ENCODE assay signal across 21 mouse cellular contexts in genomic region chr11:12350986-12351546, GRCm38 (mm10).
DNase-seq lines count a peak whose midpoint lies in the region; ATAC-seq and TF ChIP-seq lines count a peak whose summit lies in the region.
"Had no signal": no experiment of that assay in that cellular context is flagged by ENCODE, and none has a peak within 500 bp of the region (broad histone marks: within the 10 kb centered on the region; RNA-seq: fewer than 3 reads in every experiment).

No protein-coding gene starts in this region.

- TF ChIP-seq EP300 in stomach, postnatal 0 days (optimal IDR thresholded peaks at IDR 0.05): no peak

- H3K4me2 ChIP-seq in forebrain, postnatal 0 days (ENCODE audit: low read depth): no peak overlapping the region
- H3K4me2 ChIP-seq in forebrain, embryonic 16.5 days (ENCODE audit: low read length): no peak overlapping the region
- no peak overlapping the region for H3K4me2 ChIP-seq in kidney, embryonic 16.5 days (replicated peaks; ENCODE audit: low read depth, low read length)
- no peak overlapping the region for H3K4me2 ChIP-seq in stomach, embryonic 14.5 days (replicated peaks; ENCODE audit: low read depth, low read length)
- no peak overlapping the region for H3K4me2 ChIP-seq in stomach, postnatal 0 days (replicated peaks; ENCODE audit: low read depth)
- H3K4me2 ChIP-seq: embryonic facial prominence, embryonic 13.5 days; heart, embryonic 13.5 days; liver, embryonic 12.5 days; lung, embryonic 14.5 days; midbrain, embryonic 12.5 days had no signal

- no peaks in the 10 kb centered on the region for H3K4me1 ChIP-seq in forebrain, postnatal 0 days (ENCODE audit: insufficient read depth)
- H3K4me1 ChIP-seq in forebrain, embryonic 16.5 days (replicated peaks; ENCODE audit: control insufficient read depth, insufficient read depth, low read length): peaks cover 2% of the 10 kb centered on the region; the same call in 1 of the 2 replicates
- peaks cover 10% of the 10 kb centered on the region for H3K4me1 ChIP-seq in kidney, embryonic 16.5 days (ENCODE audit: insufficient read depth, low read length)
- 0 out of 2 replicates have a peak, but pooled peaks cover 3% of the 10 kb centered on the region for H3K4me1 ChIP-seq in stomach, embryonic 14.5 days (ENCODE audit: control insufficient read depth, insufficient read depth, low read length)
- H3K4me1 ChIP-seq in stomach, postnatal 0 days (replicated peaks; ENCODE audit: control insufficient read depth, insufficient read depth): no peaks in the 10 kb centered on the region
- H3K4me1 ChIP-seq: liver, embryonic 12.5 days had no signal

- DNase-seq in forebrain, postnatal 0 days: peak; percentile 9
- DNase-seq in kidney, adult 9 months: no peak
- DNase-seq in stomach, postnatal 0 days (ENCODE audit: low spot score): no peak
- DNase-seq in spleen, adult 12 weeks (ENCODE audit: low spot score): no peak
- no peak for DNase-seq in right cerebral cortex, postnatal 10 days (ENCODE audit: low spot score in 2 of 2)
- DNase-seq: adrenal gland, adult 8-10 months; cerebellum, adult 11 months; cerebellum, postnatal 36 days; heart, postnatal 36 days; kidney, postnatal 36 days; lung, embryonic 14.5 days; lung, postnatal 4 days; thymus, adult 18-20 months had no signal

- peak; percentile 59 for ATAC-seq in forebrain, postnatal 0 days
- ATAC-seq in forebrain, embryonic 16.5 days: no peak
- no peak for ATAC-seq in kidney, embryonic 16.5 days (ENCODE audit: low FRiP score, low TSS enrichment)
- no peak for ATAC-seq in stomach, embryonic 14.5 days (ENCODE audit: insufficient number of reproducible peaks, insufficient read depth, low FRiP score, low read depth)
- ATAC-seq in stomach, postnatal 0 days (ENCODE audit: low FRiP score, low TSS enrichment): no peak
- ATAC-seq: hindbrain, postnatal 0 days; liver, embryonic 12.5 days had no signal

- H3K27me3 ChIP-seq in forebrain, postnatal 0 days (ENCODE audit: insufficient read depth, low read length): no peaks in the 10 kb centered on the region
- H3K27me3 ChIP-seq in forebrain, embryonic 16.5 days (replicated peaks; ENCODE audit: control insufficient read depth, insufficient read depth, low read length): no peaks in the 10 kb centered on the region
- no peaks in the 10 kb centered on the region for H3K27me3 ChIP-seq in kidney, embryonic 16.5 days (ENCODE audit: insufficient read depth, low read length)
- no peaks in the 10 kb centered on the region for H3K27me3 ChIP-seq in stomach, embryonic 14.5 days (ENCODE audit: control insufficient read depth, insufficient read depth, low read length)
- no peaks in the 10 kb centered on the region for H3K27me3 ChIP-seq in stomach, postnatal 0 days (ENCODE audit: control insufficient read depth, insufficient read depth, low read length)
- H3K27me3 ChIP-seq: embryonic facial prominence, embryonic 13.5 days; heart, embryonic 13.5 days; liver, embryonic 12.5 days; midbrain, embryonic 12.5 days had no signal

- H3K9me3 ChIP-seq in forebrain, postnatal 0 days (ENCODE audit: low read length): no peaks in the 10 kb centered on the region
- no peaks in the 10 kb centered on the region for H3K9me3 ChIP-seq in forebrain, embryonic 16.5 days (ENCODE audit: control insufficient read depth, low read length)
- no peaks in the 10 kb centered on the region for H3K9me3 ChIP-seq in kidney, embryonic 16.5 days (ENCODE audit: low read length)
- no peaks in the 10 kb centered on the region for H3K9me3 ChIP-seq in stomach, embryonic 14.5 days (ENCODE audit: control insufficient read depth, low read depth, low read length)
- no peaks in the 10 kb centered on the region for H3K9me3 ChIP-seq in stomach, postnatal 0 days (ENCODE audit: control insufficient read depth, low read length)
- H3K9me3 ChIP-seq: embryonic facial prominence, embryonic 13.5 days; heart, embryonic 13.5 days; liver, embryonic 12.5 days; midbrain, embryonic 12.5 days had no signal

- TF ChIP-seq CTCF in forebrain, postnatal 0 days (IDR thresholded peaks at IDR 0.05; ENCODE audit: low read depth): no peak
- TF ChIP-seq CTCF in stomach, postnatal 0 days (IDR thresholded peaks at IDR 0.05; ENCODE audit: low read depth): no peak

- H3K4me3 ChIP-seq in forebrain, postnatal 0 days (ENCODE audit: low read depth, low read length): no peak overlapping the region
- H3K4me3 ChIP-seq in forebrain, embryonic 16.5 days (replicated peaks; ENCODE audit: low read length): no peak overlapping the region
- no peak overlapping the region for H3K4me3 ChIP-seq in kidney, embryonic 16.5 days (ENCODE audit: low read length)
- H3K4me3 ChIP-seq in stomach, embryonic 14.5 days (ENCODE audit: low read depth, low read length): no peak overlapping the region
- H3K4me3 ChIP-seq in stomach, postnatal 0 days (ENCODE audit: low read depth, low read length): no peak overlapping the region
- H3K4me3 ChIP-seq: embryonic facial prominence, embryonic 13.5 days; heart, embryonic 13.5 days; liver, embryonic 12.5 days; midbrain, embryonic 12.5 days had no signal

- H3K27ac ChIP-seq in forebrain, postnatal 0 days (ENCODE audit: low read depth, low read length): no peak overlapping the region
- H3K27ac ChIP-seq in forebrain, embryonic 16.5 days (ENCODE audit: low read length): no peak overlapping the region
- peak overlapping the region; percentile 9; the same call in 1 of the 2 replicates for H3K27ac ChIP-seq in kidney, embryonic 16.5 days (ENCODE audit: low read length)
- peak overlapping the region; percentile 44; the same call in 1 of the 2 replicates for H3K27ac ChIP-seq in stomach, embryonic 14.5 days (ENCODE audit: low read length)
- no peak overlapping the region for H3K27ac ChIP-seq in stomach, postnatal 0 days (replicated peaks)
- H3K27ac ChIP-seq: embryonic facial prominence, embryonic 13.5 days; heart, embryonic 13.5 days; hindbrain, postnatal 0 days; liver, embryonic 12.5 days; midbrain, embryonic 12.5 days had no signal

- H3K36me3 ChIP-seq in forebrain, postnatal 0 days (ENCODE audit: insufficient read depth): no peaks in the 10 kb centered on the region
- no peaks in the 10 kb centered on the region for H3K36me3 ChIP-seq in forebrain, embryonic 16.5 days (ENCODE audit: control insufficient read depth, insufficient read depth)
- no peaks in the 10 kb centered on the region for H3K36me3 ChIP-seq in kidney, embryonic 16.5 days (ENCODE audit: insufficient read depth, low read length)
- no peaks in the 10 kb centered on the region for H3K36me3 ChIP-seq in stomach, embryonic 14.5 days (ENCODE audit: control insufficient read depth, insufficient read depth, low read length)
- H3K36me3 ChIP-seq in stomach, postnatal 0 days (ENCODE audit: control insufficient read depth, insufficient read depth, low read length): no peaks in the 10 kb centered on the region
- H3K36me3 ChIP-seq: embryonic facial prominence, embryonic 13.5 days; heart, embryonic 13.5 days; liver, embryonic 12.5 days; midbrain, embryonic 12.5 days had no signal

- 50% methylated on average over 3 of the region's 3 CpGs for whole genome bisulfite sequencing in forebrain, postnatal 0 days
- 52% methylated on average over 3 of the region's 3 CpGs for WGBS in forebrain, embryonic 16.5 days
- 17% methylated on average over 3 of the region's 3 CpGs for WGBS in kidney, embryonic 16.5 days
- whole genome bisulfite sequencing in stomach, embryonic 14.5 days: 30% methylated on average over 3 of the region's 3 CpGs
- WGBS in stomach, postnatal 0 days: 41% methylated on average over 3 of the region's 3 CpGs

- H3K9ac ChIP-seq in forebrain, postnatal 0 days: no peak overlapping the region
- H3K9ac ChIP-seq in forebrain, embryonic 16.5 days (replicated peaks; ENCODE audit: low read depth, low read length): no peak overlapping the region
- no peak overlapping the region for H3K9ac ChIP-seq in kidney, embryonic 16.5 days (replicated peaks; ENCODE audit: low read length)
- no peak overlapping the region for H3K9ac ChIP-seq in stomach, embryonic 14.5 days (replicated peaks; ENCODE audit: low read depth, low read length)
- H3K9ac ChIP-seq in stomach, postnatal 0 days (ENCODE audit: low read length): no peak overlapping the region
- H3K9ac ChIP-seq: heart, embryonic 13.5 days; liver, embryonic 12.5 days; lung, embryonic 14.5 days; midbrain, embryonic 12.5 days had no signal

Comparison
In these comparisons a context has a peak if more than half of its experiments do, and no peak if none do; other contexts are left out.
1. H3K27ac ChIP-seq: peak in kidney, embryonic 16.5 days (single experiment) and stomach, embryonic 14.5 days (single experiment); none in forebrain, postnatal 0 days (single experiment), forebrain, embryonic 16.5 days (single experiment) and stomach, postnatal 0 days (single experiment).